Mouse (Mus musculus) midbrain, embryonic 13.5 days (tissue): ENCODE data around the gene Fam20b. TPM values are rescaled to one million over a fixed set of nuclear protein-coding genes. Genes with fewer than 3 reads are reported as not detected.

Experiments used
- ATAC-seq: fragments of 200-750 bp; cut with Nextera tagmentation; 2 replicates; pipeline ENCODE4 v1.8.0; 2017; ENCODE audit warnings: mild to moderate bottlenecking, moderate TSS enrichment, moderate library complexity
- H3K27ac ChIP-seq: fragments of 300-500 bp; sonication (generic); 2 replicates; pipeline ENCODE4 v1.5.1; 2015; ENCODE audit warnings: inconsistent platforms, mild to moderate bottlenecking, moderate library complexity
- H3K27me3 ChIP-seq: fragments of 300-500 bp; sonication (generic); 2 replicates; pipeline ENCODE4 v1.6.1; 2015; ENCODE audit warnings: mild to moderate bottlenecking, inconsistent platforms
- H3K36me3 ChIP-seq: fragments of 300-500 bp; sonication (generic); 2 replicates; pipeline ENCODE4 v1.6.1; 2015; ENCODE audit warnings: mild to moderate bottlenecking, inconsistent platforms
- H3K4me1 ChIP-seq: fragments of 300-500 bp; sonication (generic); replicated peaks from 2 replicates; pipeline ENCODE4 v1.6.1; 2015; ENCODE audit warnings: inconsistent platforms
- H3K4me2 ChIP-seq: fragments of 300-500 bp; sonication (generic); replicated peaks from 2 replicates; pipeline ENCODE4 v1.6.1; 2015; ENCODE audit warnings: moderate library complexity, mild to moderate bottlenecking, inconsistent platforms
- H3K4me3 ChIP-seq: fragments of 300-500 bp; sonication (generic); replicated peaks from 2 replicates; pipeline ENCODE4 v1.5.1; 2015; ENCODE audit warnings: mild to moderate bottlenecking, inconsistent platforms
- H3K9ac ChIP-seq: fragments of 300-500 bp; sonication (generic); replicated peaks from 2 replicates; pipeline ENCODE4 v1.6.1; 2015; ENCODE audit warnings: mild to moderate bottlenecking, inconsistent platforms
- H3K9me3 ChIP-seq: fragments of 300-500 bp; sonication (generic); 2 replicates; pipeline ENCODE4 v1.6.1; 2016; ENCODE audit warnings: mild to moderate bottlenecking, inconsistent platforms
- WGBS: fragments of 180-500 bp; shearing (Covaris S2); methylation state at CpG from one replicate; pipeline ENCODE4 v1.1.7; 2015; 5-methylcytosine and 5-hydroxymethylcytosine counted together
- polyA plus RNA-seq: library from polyadenylated mRNA; unstranded; fragments of >200 nt; fragmentation: Nextera tagmentation; extraction: Ambion mirVana; gene quantifications from 2 replicates; pipeline ENCODE4 v1.2.1, GENCODE M21; 2015

Fam20b gene
- polyA plus RNA-seq, 1 experiment from 2014 or later = 25.2 TPM

DNA sequence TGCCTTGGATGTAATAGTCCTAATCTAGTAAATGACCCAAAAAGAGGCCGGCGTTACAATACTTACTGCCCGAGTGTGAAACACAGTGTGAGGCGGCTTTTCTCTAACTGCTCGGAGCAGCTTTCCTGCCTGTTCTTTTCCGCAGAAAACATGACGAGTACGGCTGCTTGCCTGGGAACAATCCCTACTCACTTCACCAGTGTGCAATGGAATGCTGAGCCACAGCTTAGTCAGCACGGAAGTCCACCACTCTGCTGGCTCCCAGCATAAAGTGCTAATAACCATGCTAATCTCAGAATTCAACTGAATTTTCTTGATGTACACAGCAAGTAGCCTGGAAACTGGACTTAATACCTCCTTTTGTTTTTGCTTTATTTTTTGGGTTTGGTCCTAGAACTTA lies 39.3 kb downstream of the Fam20b start:
- Histone ChIP-seq H3K9me3 (no peaks in the 10 kb centered on the region), H3K4me2 (no peak overlapping the region), H3K27me3 (peaks cover 6% of the 10 kb centered on the region; the same call in 1 of the 2 replicates), H3K27ac (no peak overlapping the region), H3K4me1 (peaks cover under 1% of the 10 kb centered on the region), H3K36me3 (peaks cover 39% of the 10 kb centered on the region), H3K4me3 (no peak overlapping the region), H3K9ac (no peak overlapping the region)
- ATAC-seq = no peak
- WGBS = 71% methylated on average over 9 of the region's 9 CpGs

DNA sequence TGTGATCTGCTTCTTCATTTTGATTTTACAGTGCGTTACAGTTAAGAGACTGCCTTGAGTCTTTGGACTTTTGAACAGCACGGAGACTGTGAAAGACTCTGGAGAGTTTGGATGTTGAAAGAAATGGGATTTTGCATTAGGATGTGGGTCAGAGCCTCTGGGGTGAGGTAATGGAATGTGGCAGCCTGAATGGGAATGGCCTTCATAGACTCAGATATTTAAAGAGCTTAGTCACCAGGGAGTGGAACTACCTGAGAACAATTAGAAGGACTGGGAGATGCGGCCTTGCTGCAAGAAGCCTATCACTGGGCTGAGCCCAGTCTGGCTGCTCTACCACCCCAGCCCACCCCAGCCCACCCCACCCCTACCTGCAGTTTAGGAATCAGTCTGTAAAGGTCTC lies 41.7 kb downstream of the Fam20b start:
- no peak for ATAC-seq
- Histone ChIP-seq H3K27me3 (peaks cover 22% of the 10 kb centered on the region; the same call in 1 of the 2 replicates), H3K4me2 (no peak overlapping the region), H3K9ac (no peak overlapping the region), H3K9me3 (no peaks in the 10 kb centered on the region), H3K4me3 (no peak overlapping the region), H3K4me1 (peaks cover 21% of the 10 kb centered on the region), H3K27ac (no peak overlapping the region), H3K36me3 (peaks cover 25% of the 10 kb centered on the region)
- WGBS = 79% methylated on average over 3 of the region's 3 CpGs

DNA sequence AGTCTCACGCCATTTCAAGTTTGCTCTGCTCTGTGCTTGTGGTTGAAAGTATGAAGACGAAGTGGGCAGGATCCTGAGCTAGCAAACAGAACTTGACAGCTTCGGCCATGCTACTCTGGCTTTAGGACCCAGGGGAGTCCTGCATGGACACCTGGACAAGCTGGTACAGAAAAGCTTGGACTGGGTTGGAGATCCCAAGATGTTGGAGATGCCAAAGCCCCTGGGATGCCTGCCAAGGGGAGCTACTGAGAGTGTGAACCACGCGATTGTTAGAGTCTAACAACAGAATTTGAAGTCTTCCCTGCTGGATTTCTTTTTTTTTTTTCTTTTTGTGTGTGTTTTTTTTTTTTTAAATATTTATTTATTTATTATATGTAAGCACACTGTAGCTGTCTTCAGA lies 42.3 kb downstream of the Fam20b start:
- no peak overlapping the region for H3K27ac ChIP-seq
- H3K4me3 ChIP-seq = no peak overlapping the region
- ATAC-seq = no peak
- H3K9ac ChIP-seq = no peak overlapping the region
- H3K27me3 ChIP-seq = peaks cover 22% of the 10 kb centered on the region; the same call in 1 of the 2 replicates
- H3K36me3 ChIP-seq = peaks cover 25% of the 10 kb centered on the region
- H3K9me3 ChIP-seq = no peaks in the 10 kb centered on the region
- peaks cover 21% of the 10 kb centered on the region for H3K4me1 ChIP-seq
- no peak overlapping the region for H3K4me2 ChIP-seq
- 91% methylated on average over 5 of the region's 5 CpGs for WGBS

DNA sequence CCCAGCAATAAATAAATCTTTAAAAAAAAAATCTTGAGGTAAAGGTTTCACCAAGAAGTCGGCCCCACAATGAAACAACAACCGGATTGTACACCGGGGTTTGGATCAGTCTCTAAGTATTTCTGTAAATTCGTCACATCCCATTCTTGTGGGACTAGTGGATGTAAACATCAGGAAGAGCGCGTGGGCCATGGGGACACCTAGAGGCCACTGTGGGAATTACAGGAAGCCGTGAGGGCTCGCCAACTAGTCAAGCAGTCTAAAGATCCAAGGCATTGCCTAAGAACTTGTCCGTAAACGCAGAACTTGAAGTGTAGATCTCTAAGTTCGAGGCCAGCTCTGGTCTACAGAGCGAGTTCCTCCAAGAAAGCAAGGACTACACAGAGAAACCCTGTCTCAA lies 42.7 kb downstream of the Fam20b start:
- WGBS = 35% methylated on average over 12 of the region's 12 CpGs
- Histone ChIP-seq H3K36me3 (peaks cover 22% of the 10 kb centered on the region), H3K4me2 (no peak overlapping the region), H3K4me1 (peaks cover 21% of the 10 kb centered on the region), H3K4me3 (no peak overlapping the region), H3K9ac (no peak overlapping the region), H3K27ac (no peak overlapping the region), H3K9me3 (no peaks in the 10 kb centered on the region), H3K27me3 (peaks cover 22% of the 10 kb centered on the region; the same call in 1 of the 2 replicates)
- no peak for ATAC-seq

DNA sequence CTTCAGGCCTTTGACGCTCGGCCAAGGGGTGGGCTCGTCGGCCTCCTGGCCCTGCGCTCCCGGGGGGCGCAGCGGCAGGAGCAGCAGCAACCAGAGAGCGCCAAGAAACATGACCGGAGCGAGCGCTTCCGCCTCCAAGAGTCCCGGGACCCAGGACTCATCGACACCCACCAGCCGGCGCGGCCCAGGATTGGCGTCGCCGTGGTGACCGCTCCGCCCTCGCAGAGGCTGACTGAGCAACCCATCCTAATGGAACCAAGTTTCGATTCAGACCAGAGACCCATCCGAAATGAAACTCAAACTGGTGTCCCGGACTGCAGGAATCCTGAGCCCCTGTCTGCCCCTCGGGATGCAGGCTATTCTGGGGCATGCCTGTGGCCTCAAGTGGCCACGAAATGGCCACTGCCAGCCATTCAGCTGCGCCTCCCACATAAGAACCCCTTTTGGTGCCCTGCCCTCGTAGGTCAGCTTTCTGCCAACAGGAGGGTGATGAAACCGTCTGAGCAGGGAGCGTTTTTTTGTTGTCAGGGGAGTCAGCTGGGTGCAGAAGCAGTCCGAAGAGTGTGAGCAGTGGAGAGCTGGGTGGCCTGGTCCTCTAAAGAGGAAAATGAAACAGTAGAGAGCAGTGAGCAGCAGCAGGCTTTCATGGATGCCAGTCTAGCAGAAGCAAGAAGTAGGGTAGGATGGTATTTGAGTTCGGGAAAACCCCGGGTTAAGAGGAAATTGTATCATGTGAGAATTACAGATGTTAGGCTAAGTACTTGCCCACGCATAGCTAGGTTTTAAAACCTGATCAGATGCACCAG lies 44.5 kb downstream of the Fam20b start, which contains the start of gene Tor3a:
Gene Tor3a, minus strand, starts transcription at position 162 of the 806 bp plus-strand sequence.
- Histone ChIP-seq H3K4me2 (peak within 1 kb of the TSS; percentile 98), H3K9ac (peak within 1 kb of the TSS; percentile 74), H3K27ac (no peak within 1 kb of the TSS), H3K4me1 (peaks cover 21% of the 10 kb centered on the region), H3K36me3 (peaks cover 5% of the 10 kb centered on the region; the same call in 1 of the 2 replicates), H3K27me3 (peaks cover 22% of the 10 kb centered on the region; the same call in 1 of the 2 replicates), H3K9me3 (no peaks in the 10 kb centered on the region), H3K4me3 (peak within 1 kb of the TSS; percentile 55)
- ATAC-seq = peak; percentile 84
- 7% methylated on average over 37 of the region's 37 CpGs for WGBS

DNA sequence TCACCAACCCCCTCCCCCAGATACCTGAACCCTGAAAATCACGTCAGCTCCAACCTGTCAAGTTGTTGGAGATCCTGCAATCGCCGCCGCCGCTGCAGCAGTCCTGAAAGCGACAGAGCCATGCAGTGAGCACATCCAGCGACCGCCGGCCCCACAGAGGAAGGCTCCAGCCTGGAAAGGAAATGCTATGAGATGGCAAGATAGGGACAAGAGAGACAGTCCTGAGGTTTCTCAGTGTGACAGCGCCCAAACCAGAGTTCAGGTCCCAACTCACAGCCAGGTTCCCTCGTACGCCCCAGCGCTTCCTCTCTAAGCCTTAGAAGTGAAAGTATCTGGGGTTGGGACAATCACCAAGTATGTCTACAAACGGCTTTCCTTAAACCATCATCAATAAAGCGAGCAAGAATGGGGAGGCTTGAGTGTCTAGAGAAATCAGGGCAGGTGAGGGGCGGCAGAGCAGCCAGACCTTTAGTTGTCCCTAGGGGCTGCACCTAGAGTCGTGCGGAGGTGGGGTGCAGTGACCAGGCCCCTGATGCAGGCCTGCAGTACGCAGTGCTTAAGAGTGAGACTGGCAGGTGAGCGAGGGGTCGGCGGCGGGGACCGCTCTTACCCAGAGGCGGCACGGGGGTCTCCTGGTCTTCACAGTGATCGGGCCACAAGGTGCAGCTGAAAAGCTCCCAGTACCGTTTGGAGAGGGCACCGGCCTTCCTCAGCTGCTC lies 45.3 kb downstream of the Fam20b start:
- Histone ChIP-seq H3K4me3 (peak overlapping the region; percentile 55), H3K9ac (peak overlapping the region; percentile 74), H3K27me3 (peaks cover 22% of the 10 kb centered on the region; the same call in 1 of the 2 replicates), H3K4me1 (peaks cover 21% of the 10 kb centered on the region), H3K36me3 (peaks cover 2% of the 10 kb centered on the region; the same call in 1 of the 2 replicates), H3K4me2 (peak overlapping the region; percentile 98), H3K9me3 (no peaks in the 10 kb centered on the region), H3K27ac (no peak overlapping the region)
- peak; percentile 65 for ATAC-seq
- 2% methylated on average over 29 of the region's 29 CpGs for WGBS

DNA sequence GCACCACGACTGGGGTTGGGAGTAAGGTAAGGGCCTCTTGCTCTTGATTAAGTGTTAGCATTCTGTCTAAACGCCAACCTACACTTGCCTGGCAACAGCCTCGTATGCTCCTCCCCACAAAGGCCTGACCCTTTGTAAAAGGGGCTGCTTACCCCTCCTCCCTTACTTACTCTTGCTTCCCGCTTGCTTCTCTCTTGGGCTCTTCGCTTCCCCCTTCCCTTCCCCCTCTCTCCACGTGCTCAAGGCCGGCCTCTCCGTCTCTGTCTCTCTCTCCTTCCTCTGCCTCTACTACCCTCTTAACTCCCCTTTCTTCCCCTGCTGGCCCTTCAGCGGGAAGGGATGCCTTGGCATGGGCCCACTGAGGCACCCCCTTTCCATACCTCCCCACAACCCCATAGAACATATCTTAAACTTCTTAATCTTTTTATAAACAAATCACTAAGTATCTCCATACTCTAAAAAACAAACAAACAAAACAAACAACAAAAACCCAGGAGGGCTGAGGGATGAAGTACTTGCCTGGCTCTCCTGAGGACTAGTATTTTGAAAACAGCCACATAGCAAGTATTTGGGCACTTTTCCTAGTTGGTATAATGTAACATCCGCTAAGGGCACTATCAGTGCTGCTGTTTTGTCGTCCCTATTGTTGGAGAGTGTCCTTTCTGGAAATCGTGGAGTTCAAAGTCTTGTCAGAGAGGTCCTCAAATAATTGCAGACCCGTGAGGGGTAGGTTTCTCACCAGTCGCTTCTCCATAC lies 46.0 kb downstream of the Fam20b start:
- 4% methylated on average over 14 of the region's 14 CpGs for WGBS
- Histone ChIP-seq H3K36me3 (no peaks in the 10 kb centered on the region), H3K27me3 (peaks cover 22% of the 10 kb centered on the region; the same call in 1 of the 2 replicates), H3K4me2 (peak overlapping the region; percentile 98), H3K4me1 (peaks cover 21% of the 10 kb centered on the region), H3K4me3 (peak overlapping the region; percentile 55), H3K27ac (no peak overlapping the region), H3K9ac (0 out of 2 replicates have a peak overlapping the region, but pooled peaks have one; percentile 74), H3K9me3 (no peaks in the 10 kb centered on the region)
- peak; percentile 26; the same call in 1 of the 2 replicates for ATAC-seq

DNA sequence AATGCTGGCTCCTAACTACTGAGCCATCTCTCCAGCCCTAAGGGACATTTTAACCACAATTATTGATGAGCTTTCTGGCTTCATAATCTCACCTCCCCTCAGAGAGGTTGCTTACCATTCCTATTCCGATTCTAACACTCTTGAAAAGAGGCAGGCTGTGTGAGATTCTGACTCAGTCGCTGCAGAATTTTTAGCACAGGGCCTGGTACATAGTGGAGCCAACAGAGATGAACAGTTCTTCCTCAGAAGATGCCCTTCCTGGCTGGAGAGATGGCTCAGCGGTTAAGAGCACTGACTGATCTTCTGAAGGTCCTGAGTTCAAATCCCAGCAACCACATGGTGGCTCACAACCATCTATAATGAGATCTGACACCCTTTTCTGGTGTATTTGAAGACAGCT lies 47.0 kb downstream of the Fam20b start:
- Histone ChIP-seq H3K36me3 (no peaks in the 10 kb centered on the region), H3K9ac (no peak overlapping the region), H3K27me3 (peaks cover 22% of the 10 kb centered on the region; the same call in 1 of the 2 replicates), H3K4me1 (peaks cover 21% of the 10 kb centered on the region), H3K4me3 (no peak overlapping the region), H3K9me3 (no peaks in the 10 kb centered on the region), H3K4me2 (no peak overlapping the region), H3K27ac (no peak overlapping the region)
- WGBS = 93% methylated on average over 3 of the region's 3 CpGs
- ATAC-seq = no peak

DNA sequence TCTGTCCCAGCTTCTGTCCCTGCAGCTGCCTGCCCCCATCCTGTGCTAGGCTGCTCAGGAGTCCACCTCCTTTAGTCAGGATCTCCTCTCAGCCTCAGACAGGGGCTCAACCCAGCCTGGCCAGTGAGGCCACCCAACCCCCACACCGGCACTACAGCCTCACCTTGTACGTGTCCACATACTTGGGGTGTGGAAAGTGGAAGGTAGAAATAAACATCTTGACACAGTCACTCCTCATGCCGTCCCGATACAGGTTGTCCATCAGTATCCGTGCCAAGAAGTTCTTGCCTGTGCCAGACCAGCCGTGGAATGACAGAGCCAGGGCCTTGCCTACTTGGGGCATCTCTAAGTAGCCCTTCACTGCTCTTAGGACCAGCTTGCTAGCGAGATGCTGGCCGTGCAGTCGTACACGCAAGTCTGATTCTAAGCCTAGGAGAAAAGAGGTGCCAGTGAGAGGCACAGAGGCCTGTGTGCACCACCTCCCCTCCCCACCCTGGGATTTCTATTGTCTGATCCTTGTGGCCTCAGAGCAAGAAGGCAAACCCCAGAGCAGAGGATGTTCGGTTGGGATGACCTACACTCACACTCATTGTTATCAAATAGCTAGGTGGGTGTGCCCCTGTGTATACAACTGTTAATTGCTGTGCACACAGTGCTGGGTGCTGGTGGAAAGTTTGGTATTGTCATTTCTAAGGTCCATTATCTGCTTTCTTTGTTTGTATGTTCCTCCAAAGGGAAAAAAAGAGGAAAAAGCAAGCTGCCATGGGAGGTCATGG lies 49.5 kb downstream of the Fam20b start:
- H3K4me2 ChIP-seq = no peak overlapping the region

DNA sequence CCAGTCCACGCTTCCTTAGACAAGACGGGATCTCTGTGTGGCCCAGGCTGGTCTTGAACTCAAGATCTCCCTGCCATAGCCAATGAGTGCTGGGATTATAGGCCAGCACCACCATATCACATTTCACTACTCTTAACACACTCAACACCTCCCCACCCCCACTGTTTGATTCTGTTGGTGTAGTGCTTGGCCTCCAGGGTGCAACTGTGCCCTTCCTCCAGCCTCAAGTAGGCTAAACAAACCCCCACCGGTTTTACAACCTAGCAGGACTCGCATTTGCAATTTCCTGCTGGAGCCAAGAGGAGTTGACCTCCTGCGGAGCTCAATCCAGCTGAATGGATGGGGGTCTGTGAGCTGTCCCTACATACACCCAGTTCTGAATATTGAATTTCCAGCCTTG lies 50.3 kb downstream of the Fam20b start:
- H3K27me3 ChIP-seq = peaks cover 8% of the 10 kb centered on the region; the same call in 1 of the 2 replicates
- H3K4me2 ChIP-seq = no peak overlapping the region
- H3K9ac ChIP-seq = no peak overlapping the region
- ATAC-seq = no peak
- no peaks in the 10 kb centered on the region for H3K36me3 ChIP-seq
- no peak overlapping the region for H3K27ac ChIP-seq
- H3K4me3 ChIP-seq = no peak overlapping the region
- H3K9me3 ChIP-seq = no peaks in the 10 kb centered on the region
- 37% methylated on average over 5 of the region's 5 CpGs for WGBS
- peaks cover 11% of the 10 kb centered on the region for H3K4me1 ChIP-seq

More for the DNA sequence above, 49.5 kb downstream of the Fam20b start:
- Histone ChIP-seq H3K4me1 (peaks cover 18% of the 10 kb centered on the region), H3K27ac (no peak overlapping the region), H3K9ac (no peak overlapping the region), H3K27me3 (peaks cover 14% of the 10 kb centered on the region; the same call in 1 of the 2 replicates), H3K9me3 (no peaks in the 10 kb centered on the region), H3K4me3 (no peak overlapping the region), H3K36me3 (no peaks in the 10 kb centered on the region)
- WGBS = 44% methylated on average over 11 of the region's 11 CpGs
- no peak for ATAC-seq
